Mouse (Mus musculus): ENCODE measurements around the gene Kcnn4. TPM values are rescaled to one million over a fixed set of nuclear protein-coding genes. Genes with fewer than 3 reads are reported as not detected.
A peak's percentile ranks its signal among the peaks of the same experiment; 100 is the strongest.

The Kcnn4 gene
- total RNA-seq (2021) = under 1 TPM in 1 of 2 experiments, not detected in 1; 0.50 TPM

GRCm38 (mm10) chr7:24369731-24370541 lies at the start of gene Kcnn4:
Gene Kcnn4 (plus strand): TSS chr7:24370263.
- intact Hi-C loops (cut with DNase I) = no loop called here
- no peak for DNase-seq (ENCODE audit: low spot score in 2 of 2)

- intact Hi-C loops (cut with DNase I) = no loop called here
- DNase-seq (ENCODE audit: low spot score in 2 of 2) = no peak
Observed at GRCm38 (mm10) chr7:24322593-24322992, 47.5 kb upstream of the Kcnn4 start.

GRCm38 (mm10) chr7:24325197-24325596 lies 44.9 kb upstream of the Kcnn4 start:
- no peak for DNase-seq (ENCODE audit: low spot score in 2 of 2)
- intact Hi-C loops (cut with DNase I) = no loop called here

GRCm38 (mm10) chr7:24325675-24326128 lies 44.4 kb upstream of the Kcnn4 start:
- intact Hi-C loops (cut with DNase I) = no loop called here
- DNase-seq (ENCODE audit: low spot score in 2 of 2) = peak; percentile 68 to 81

- DNase-seq (ENCODE audit: low spot score in 2 of 2) = peak; percentile 37 to 62
- intact Hi-C loops (cut with DNase I) = no loop called here
Observed at GRCm38 (mm10) chr7:24326273-24327135, 43.6 kb upstream of the Kcnn4 start.

GRCm38 (mm10) chr7:24327281-24327975 lies 42.6 kb upstream of the Kcnn4 start:
- DNase-seq (ENCODE audit: low spot score in 2 of 2) = no peak
- intact Hi-C loops (cut with DNase I) = no loop called here

- intact Hi-C loops (cut with DNase I) = no loop called here
- no peak for DNase-seq (ENCODE audit: low spot score in 2 of 2)
Observed at GRCm38 (mm10) chr7:24333304-24333986, 36.6 kb upstream of the Kcnn4 start, which contains the start of gene Tescl. Gene Tescl (minus strand): TSS chr7:24333936.

- intact Hi-C loops (cut with DNase I) = loop anchor here (2.0 to 5.0 kb wide), 2 partner anchors 49 to 71 kb away; no protein-coding TSS in a partner anchor
- DNase-seq (ENCODE audit: low spot score in 2 of 2) = peak; percentile 75 to 78
Observed at GRCm38 (mm10) chr7:24335699-24336309, 34.3 kb upstream of the Kcnn4 start.

GRCm38 (mm10) chr7:24338241-24338640 lies 31.8 kb upstream of the Kcnn4 start:
- intact Hi-C loops (cut with DNase I) = loop anchor here (5.0 kb wide), 1 partner anchor 69 kb away; no protein-coding TSS in a partner anchor
- DNase-seq (ENCODE audit: low spot score in 2 of 2) = no peak

- intact Hi-C loops (cut with DNase I) = no loop called here
- DNase-seq (ENCODE audit: low spot score in 2 of 2) = peak; percentile 17 to 59
Observed at GRCm38 (mm10) chr7:24343701-24344272, 26.3 kb upstream of the Kcnn4 start.

- intact Hi-C loops (cut with DNase I) = no loop called here
- DNase-seq (ENCODE audit: low spot score in 2 of 2) = no peak
Observed at GRCm38 (mm10) chr7:24346444-24346843, 23.6 kb upstream of the Kcnn4 start.

GRCm38 (mm10) chr7:24348896-24349295 lies 21.2 kb upstream of the Kcnn4 start, which contains the start of gene Lypd5:
Gene Lypd5 (plus strand): TSS chr7:24349196.
- intact Hi-C loops (cut with DNase I) = no loop called here
- no peak for DNase-seq (ENCODE audit: low spot score in 2 of 2)

GRCm38 (mm10) chr7:24355646-24356045 lies 14.4 kb upstream of the Kcnn4 start:
- intact Hi-C loops (cut with DNase I) = no loop called here

GRCm38 (mm10) chr7:24356081-24356480 lies 14.0 kb upstream of the Kcnn4 start:
- DNase-seq (ENCODE audit: low spot score in 2 of 2) = no peak
- intact Hi-C loops (cut with DNase I) = no loop called here

More at GRCm38 (mm10) chr7:24355646-24356045, 14.4 kb upstream of the Kcnn4 start:
- no peak for DNase-seq (ENCODE audit: low spot score in 2 of 2)

GRCm38 (mm10) chr7:24357899-24358298 lies 12.2 kb upstream of the Kcnn4 start:
- DNase-seq (ENCODE audit: low spot score in 2 of 2) = no peak

GRCm38 (mm10) chr7:24359269-24359668 lies 10.8 kb upstream of the Kcnn4 start:
- no peak for DNase-seq (ENCODE audit: low spot score in 2 of 2)
- intact Hi-C loops (cut with DNase I) = no loop called here

More at GRCm38 (mm10) chr7:24357899-24358298, 12.2 kb upstream of the Kcnn4 start:
- intact Hi-C loops (cut with DNase I) = no loop called here

GRCm38 (mm10) chr7:24361001-24361400 lies 9.1 kb upstream of the Kcnn4 start:
- intact Hi-C loops (cut with DNase I) = no loop called here

GRCm38 (mm10) chr7:24363228-24363627 lies 6.8 kb upstream of the Kcnn4 start:
- peak in 1 of 2 experiments; percentile 47 for DNase-seq (ENCODE audit: low spot score in 2 of 2)
- intact Hi-C loops (cut with DNase I) = no loop called here

More at GRCm38 (mm10) chr7:24361001-24361400, 9.1 kb upstream of the Kcnn4 start:
- DNase-seq (ENCODE audit: low spot score in 2 of 2) = no peak

All from left cerebral cortex, postnatal 25 days (tissue).